Mouse (Mus musculus): ENCODE results near the gene Klhl42. TPM values are rescaled to one million over a fixed set of nuclear protein-coding genes. Genes with fewer than 3 reads are reported as not detected.
A peak's percentile ranks its signal among the peaks of the same experiment; 100 is the strongest.

Klhl42 gene
- polyA plus RNA-seq, 1 experiment from 2014 or later, result 6.5 TPM

DNA sequence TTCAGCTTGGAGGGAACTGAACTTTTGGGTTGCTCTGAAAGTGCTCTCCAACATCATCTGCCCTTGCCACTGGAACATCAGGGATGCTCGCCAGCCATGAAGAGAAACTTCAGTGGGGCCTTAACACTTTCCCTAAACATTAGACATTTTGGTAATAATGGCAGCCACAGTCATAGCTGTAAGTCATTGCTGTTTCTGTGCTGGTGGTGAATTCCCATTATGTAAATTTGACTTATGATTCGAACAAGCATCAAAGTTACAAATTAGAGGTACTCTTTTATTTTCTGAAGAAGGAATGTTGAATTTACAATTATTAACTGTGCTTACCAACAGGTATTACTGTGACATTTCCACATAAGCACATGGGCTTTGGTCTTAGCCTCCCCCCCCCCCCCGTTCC is 27.0 kb downstream of the Klhl42 start:
- Histone ChIP-seq H3K9ac (no peak overlapping the region), H3K27me3 (no peaks in the 10 kb centered on the region), H3K9me3 (replicated peaks) (no peaks in the 10 kb centered on the region), H3K4me1 (no peaks in the 10 kb centered on the region), H3K27ac (no peak overlapping the region), H3K36me3 (no peaks in the 10 kb centered on the region), H3K4me2 (no peak overlapping the region), H3K4me3 (replicated peaks) (no peak overlapping the region)
- no peak for ATAC-seq (replicated peaks; ENCODE audit: low FRiP score)
- 90% methylated on average over 3 of the region's 3 CpGs for WGBS

DNA sequence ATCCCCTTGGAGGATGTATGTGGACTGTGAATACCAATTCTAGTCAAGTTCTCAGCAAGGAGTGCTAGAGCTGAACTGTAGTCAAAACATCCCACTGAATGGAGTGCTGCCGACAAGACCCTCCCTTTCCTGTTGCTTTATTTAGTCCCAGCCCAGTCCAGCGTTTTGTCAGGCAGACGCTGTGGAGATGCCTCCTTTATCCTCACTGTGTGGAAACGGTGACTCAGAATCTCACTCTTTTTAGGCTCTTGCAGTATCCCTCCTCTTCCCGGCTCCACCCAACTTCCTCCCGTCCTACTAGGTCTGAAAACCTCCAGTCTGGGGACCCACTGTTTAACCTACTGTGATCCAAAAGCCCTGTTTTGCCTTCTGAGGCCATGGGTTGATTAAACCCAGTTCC is 30.1 kb downstream of the Klhl42 start:
- no peaks in the 10 kb centered on the region for H3K4me1 ChIP-seq
- H3K27me3 ChIP-seq, result no peaks in the 10 kb centered on the region
- H3K9ac ChIP-seq, result no peak overlapping the region
- H3K4me2 ChIP-seq, result no peak overlapping the region
- 50% methylated on average over 6 of the region's 6 CpGs for WGBS
- no peak for ATAC-seq (replicated peaks; ENCODE audit: low FRiP score)
- H3K4me3 ChIP-seq (replicated peaks), result no peak overlapping the region
- no peaks in the 10 kb centered on the region for H3K9me3 ChIP-seq (replicated peaks)
- no peaks in the 10 kb centered on the region for H3K36me3 ChIP-seq
- H3K27ac ChIP-seq, result no peak overlapping the region

GRCm38 (mm10) chr6:147127239-147127638 is 36.1 kb downstream of the Klhl42 start:
- 82% methylated on average over 10 of the region's 10 CpGs for WGBS
- Histone ChIP-seq H3K4me1 (no peaks in the 10 kb centered on the region), H3K9me3 (replicated peaks) (no peaks in the 10 kb centered on the region), H3K4me2 (no peak overlapping the region), H3K36me3 (no peaks in the 10 kb centered on the region), H3K27me3 (no peaks in the 10 kb centered on the region), H3K9ac (no peak overlapping the region), H3K4me3 (replicated peaks) (no peak overlapping the region), H3K27ac (no peak overlapping the region)
- 0 out of 2 replicates have a peak, but pooled peaks have one; percentile 36 for ATAC-seq (replicated peaks; ENCODE audit: low FRiP score)

DNA sequence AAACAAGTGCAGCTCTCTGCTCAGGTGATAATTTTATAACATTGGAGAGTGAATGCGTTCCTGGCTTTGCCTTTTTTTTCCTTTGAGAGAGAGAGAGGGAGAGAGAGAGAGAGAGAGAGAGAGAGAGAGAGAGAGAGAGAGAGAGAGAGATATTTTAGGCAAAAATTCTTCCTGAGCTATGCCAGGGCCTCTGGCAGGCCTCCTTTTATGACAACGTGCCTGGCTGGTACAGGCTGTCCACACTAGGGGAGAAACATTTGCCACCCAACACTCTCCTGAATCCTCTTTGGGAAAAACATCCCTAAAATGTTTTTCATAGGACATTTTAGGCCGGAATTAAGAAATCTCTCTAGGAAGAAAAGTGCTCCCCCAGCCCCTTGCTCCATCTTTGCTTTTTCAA is 47.1 kb downstream of the Klhl42 start:
- H3K4me1 ChIP-seq, result no peaks in the 10 kb centered on the region
- WGBS, result 69% methylated on average over 3 of the region's 3 CpGs
- no peaks in the 10 kb centered on the region for H3K9me3 ChIP-seq (replicated peaks)
- H3K27ac ChIP-seq, result no peak overlapping the region
- no peak for ATAC-seq (replicated peaks; ENCODE audit: low FRiP score)
- H3K4me3 ChIP-seq (replicated peaks), result no peak overlapping the region
- no peak overlapping the region for H3K9ac ChIP-seq
- no peaks in the 10 kb centered on the region for H3K36me3 ChIP-seq
- no peak overlapping the region for H3K4me2 ChIP-seq
- H3K27me3 ChIP-seq, result no peaks in the 10 kb centered on the region

GRCm38 (mm10) chr6:147140600-147141154 is 49.5 kb downstream of the Klhl42 start:
- H3K27me3 ChIP-seq, result no peaks in the 10 kb centered on the region
- 0 out of 2 replicates have a peak, but pooled peaks cover 7% of the 10 kb centered on the region for H3K4me1 ChIP-seq
- H3K9me3 ChIP-seq (replicated peaks), result no peaks in the 10 kb centered on the region
- no peak overlapping the region for H3K27ac ChIP-seq
- no peak for ATAC-seq (replicated peaks; ENCODE audit: low FRiP score)
- no peak overlapping the region for H3K9ac ChIP-seq
- 83% methylated on average over 7 of the region's 7 CpGs for WGBS
- no peak overlapping the region for H3K4me2 ChIP-seq
- H3K4me3 ChIP-seq (replicated peaks), result no peak overlapping the region
- no peaks in the 10 kb centered on the region for H3K36me3 ChIP-seq

- no peak overlapping the region for H3K4me3 ChIP-seq (replicated peaks)
- 0 out of 2 replicates have a peak, but pooled peaks cover 7% of the 10 kb centered on the region for H3K4me1 ChIP-seq
- H3K9me3 ChIP-seq (replicated peaks), result no peaks in the 10 kb centered on the region
- H3K36me3 ChIP-seq, result no peaks in the 10 kb centered on the region
- no peak overlapping the region for H3K4me2 ChIP-seq
- no peaks in the 10 kb centered on the region for H3K27me3 ChIP-seq
- no peak overlapping the region for H3K27ac ChIP-seq
- WGBS, result 89% methylated on average over 5 of the region's 5 CpGs
- ATAC-seq (replicated peaks; ENCODE audit: low FRiP score), result no peak
- H3K9ac ChIP-seq, result no peak overlapping the region
These were observed 53.5 kb downstream of the Klhl42 start for GRCm38 (mm10) chr6:147144664-147145063.

- Histone ChIP-seq H3K27ac (no peak overlapping the region), H3K36me3 (no peaks in the 10 kb centered on the region), H3K27me3 (no peaks in the 10 kb centered on the region), H3K4me2 (no peak overlapping the region), H3K9me3 (replicated peaks) (no peaks in the 10 kb centered on the region), H3K4me3 (replicated peaks) (no peak overlapping the region), H3K9ac (no peak overlapping the region), H3K4me1 (0 out of 2 replicates have a peak, but pooled peaks cover 7% of the 10 kb centered on the region)
- 36% methylated on average over 2 of the region's 2 CpGs for WGBS
- ATAC-seq (replicated peaks; ENCODE audit: low FRiP score), result peak; percentile 75; the same call in 1 of the 2 replicates
These were observed 54.1 kb downstream of the Klhl42 start for GRCm38 (mm10) chr6:147145277-147145676.

DNA sequence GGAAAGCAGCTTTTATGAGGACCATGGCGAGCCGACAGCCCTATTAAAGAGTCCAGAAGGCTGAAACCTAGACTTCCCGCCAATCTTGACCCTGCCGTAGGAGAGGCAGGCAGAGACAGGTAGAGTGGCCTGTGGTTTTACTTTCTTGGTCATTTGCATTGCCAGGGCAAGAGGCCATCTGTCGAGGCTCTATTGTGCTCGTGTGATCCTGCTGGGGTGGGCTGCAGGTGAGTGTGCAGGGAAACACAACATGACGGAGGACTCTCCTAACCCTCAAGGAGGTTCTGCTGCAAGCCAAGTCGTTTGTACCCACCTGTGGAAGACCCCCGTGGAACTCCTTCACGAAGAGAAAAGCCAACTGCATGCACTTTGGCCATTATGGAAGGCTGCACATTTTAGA is 54.6 kb downstream of the Klhl42 start:
- WGBS, result 72% methylated on average over 10 of the region's 10 CpGs
- Histone ChIP-seq H3K4me2 (no peak overlapping the region), H3K27ac (no peak overlapping the region), H3K36me3 (no peaks in the 10 kb centered on the region), H3K4me3 (replicated peaks) (no peak overlapping the region), H3K9me3 (replicated peaks) (no peaks in the 10 kb centered on the region), H3K27me3 (no peaks in the 10 kb centered on the region), H3K4me1 (0 out of 2 replicates have a peak, but pooled peaks cover 7% of the 10 kb centered on the region), H3K9ac (no peak overlapping the region)
- no peak for ATAC-seq (replicated peaks; ENCODE audit: low FRiP score)

DNA sequence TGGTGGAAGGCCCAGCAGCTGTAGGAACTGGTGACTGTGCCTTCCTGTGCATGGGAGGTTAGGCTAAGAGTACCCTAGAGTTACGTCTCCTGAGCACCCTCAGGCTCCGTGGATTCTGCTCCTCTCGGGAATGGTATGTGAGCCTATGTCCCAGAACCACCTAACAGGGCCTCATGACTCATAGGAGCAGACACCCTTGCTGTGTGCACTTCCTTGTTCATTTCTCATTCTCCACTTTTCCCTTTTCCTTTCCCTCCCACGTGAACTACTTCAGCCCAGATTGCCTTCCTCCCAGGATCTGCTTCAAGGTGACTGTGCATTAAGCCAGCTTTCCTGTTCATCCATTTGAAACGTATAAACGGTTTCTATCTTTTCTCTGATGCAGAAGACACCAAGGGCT is 59.9 kb downstream of the Klhl42 start:
- 80% methylated on average over 6 of the region's 6 CpGs for WGBS
- Histone ChIP-seq H3K4me1 (no peaks in the 10 kb centered on the region), H3K27ac (no peak overlapping the region), H3K4me2 (no peak overlapping the region), H3K27me3 (no peaks in the 10 kb centered on the region), H3K9ac (no peak overlapping the region), H3K4me3 (replicated peaks) (no peak overlapping the region), H3K9me3 (replicated peaks) (no peaks in the 10 kb centered on the region), H3K36me3 (no peaks in the 10 kb centered on the region)
- no peak for ATAC-seq (replicated peaks; ENCODE audit: low FRiP score)

DNA sequence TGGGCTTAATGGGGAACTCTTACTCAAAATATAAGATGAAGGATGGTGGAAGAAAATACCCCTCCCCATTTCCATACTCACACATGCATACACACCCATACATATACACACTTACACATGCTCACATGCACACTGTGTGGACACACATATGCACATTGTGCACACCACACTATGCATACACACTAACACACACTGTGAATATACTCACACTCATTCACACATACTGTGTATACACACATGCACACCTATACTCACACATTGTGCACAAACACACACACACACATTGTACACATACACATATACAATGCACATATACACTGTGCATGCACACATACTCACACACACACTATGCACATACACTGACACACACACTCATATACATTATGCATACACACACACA is 60.7 kb downstream of the Klhl42 start:
- H3K27me3 ChIP-seq, result no peaks in the 10 kb centered on the region
- H3K9ac ChIP-seq, result no peak overlapping the region
- H3K27ac ChIP-seq, result no peak overlapping the region
- H3K36me3 ChIP-seq, result no peaks in the 10 kb centered on the region
- H3K4me2 ChIP-seq, result no peak overlapping the region
- ATAC-seq (replicated peaks; ENCODE audit: low FRiP score), result no peak
- no peaks in the 10 kb centered on the region for H3K9me3 ChIP-seq (replicated peaks)
- H3K4me1 ChIP-seq, result no peaks in the 10 kb centered on the region
- no peak overlapping the region for H3K4me3 ChIP-seq (replicated peaks)

DNA sequence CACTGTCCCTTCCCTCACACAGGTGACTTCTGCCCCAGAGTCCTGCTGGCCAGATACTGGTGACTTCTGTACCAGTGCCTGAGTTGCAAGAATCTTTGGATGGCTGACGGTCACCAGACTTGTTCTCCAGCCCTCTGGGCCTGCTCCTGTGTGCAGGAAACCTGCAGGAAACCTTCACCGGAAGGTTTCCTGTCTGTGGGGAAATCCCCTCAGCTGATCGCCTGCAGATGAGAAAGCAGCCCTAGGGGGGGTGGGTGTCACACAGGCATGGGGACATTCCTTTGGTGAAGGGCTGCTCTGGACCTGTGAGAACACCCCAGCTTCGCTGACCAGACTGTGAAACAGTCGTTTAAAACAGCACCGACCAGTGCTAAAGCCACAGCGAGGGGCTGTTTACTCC is 63.9 kb downstream of the Klhl42 start:
- WGBS, result 65% methylated on average over 7 of the region's 7 CpGs

GRCm38 (mm10) chr6:147161818-147162584 is 70.8 kb downstream of the Klhl42 start:
- Histone ChIP-seq H3K4me3 (replicated peaks) (no peak overlapping the region), H3K36me3 (no peaks in the 10 kb centered on the region), H3K27me3 (no peaks in the 10 kb centered on the region), H3K9me3 (replicated peaks) (no peaks in the 10 kb centered on the region), H3K9ac (no peak overlapping the region), H3K4me2 (no peak overlapping the region), H3K27ac (peak overlapping the region; percentile 64), H3K4me1 (peaks cover 4% of the 10 kb centered on the region; the same call in 1 of the 2 replicates)
- peak; percentile 69 for ATAC-seq (replicated peaks; ENCODE audit: low FRiP score)
- 37% methylated on average over 5 of the region's 5 CpGs for WGBS

More for the DNA sequence above, 63.9 kb downstream of the Klhl42 start:
- ATAC-seq (replicated peaks; ENCODE audit: low FRiP score), result no peak
- Histone ChIP-seq H3K4me2 (no peak overlapping the region), H3K27ac (no peak overlapping the region), H3K36me3 (no peaks in the 10 kb centered on the region), H3K9ac (no peak overlapping the region), H3K4me1 (no peaks in the 10 kb centered on the region), H3K4me3 (replicated peaks) (no peak overlapping the region), H3K27me3 (no peaks in the 10 kb centered on the region), H3K9me3 (replicated peaks) (no peaks in the 10 kb centered on the region)
